Mouse (Mus musculus) thymus, adult 2 months (tissue): ENCODE measurements around the gene Ube2i. TPM values are rescaled to one million over a fixed set of nuclear protein-coding genes. Genes with fewer than 3 reads are reported as not detected.

Source experiments
- DNase-seq: peaks from one replicate; pipeline ENCODE4 v3.0.0; 2021
- H3K27ac ChIP-seq: fragments of 200-500 bp; 2 replicates; pipeline ENCODE4 v1.5.1; 2012; ENCODE audit warnings: low read length, control low read depth; ENCODE audit not compliant: control insufficient read depth, insufficient read depth
- H3K27me3 ChIP-seq: fragments of 200-500 bp; 2 replicates; pipeline ENCODE4 v1.6.1; 2012; ENCODE audit warnings: mild to moderate bottlenecking, low read length, moderate library complexity, mixed read lengths; ENCODE audit not compliant: control insufficient read depth, insufficient read depth
- H3K36me3 ChIP-seq: fragments of 200-500 bp; 2 replicates; pipeline ENCODE4 v1.6.1; 2012; ENCODE audit warnings: mild to moderate bottlenecking, low read length, moderate library complexity; ENCODE audit not compliant: control insufficient read depth, insufficient read depth
- H3K4me1 ChIP-seq: fragments of 200-500 bp; replicated peaks from 2 replicates; pipeline ENCODE4 v1.6.1; 2012; ENCODE audit warnings: low read length; ENCODE audit not compliant: control insufficient read depth, insufficient read depth
- H3K4me3 ChIP-seq: fragments of 200-500 bp; 2 replicates; pipeline ENCODE4 v1.5.1; 2012; ENCODE audit warnings: mild to moderate bottlenecking, low read length, control low read depth, moderate library complexity; ENCODE audit not compliant: control insufficient read depth, insufficient read depth
- CTCF ChIP-seq: fragments of 200-500 bp; IDR thresholded peaks from 2 replicates; pipeline ENCODE4 v1.5.1; 2012; ENCODE audit warnings: mild to moderate bottlenecking, control low read depth, low read length, moderate library complexity, borderline replicate concordance; ENCODE audit not compliant: control insufficient read depth, poor library complexity, insufficient read depth; ENCODE audit errors: extremely low read depth
- POLR2A ChIP-seq: fragments of 200-500 bp; IDR thresholded peaks from 2 replicates; pipeline ENCODE4 v1.6.1; 2012; ENCODE audit warnings: mild to moderate bottlenecking, low read length, control low read depth, moderate library complexity; ENCODE audit not compliant: control insufficient read depth, poor library complexity, insufficient read depth; ENCODE audit errors: extremely low read depth
- whole genome bisulfite sequencing: fragments of 180-500 bp; shearing (Covaris S2); methylation state at CpG from one replicate; pipeline ENCODE4 v1.1.7; 2018; 5-methylcytosine and 5-hydroxymethylcytosine counted together
- polyA plus RNA-seq: library from polyadenylated mRNA; depleted of rRNA; stranded (reverse); fragments of >200 nt; gene quantifications from 2 replicates; pipeline ENCODE4 v1.2.3, GENCODE M21; 2012

Gene Ube2i
- polyA plus RNA-seq, 1 experiment: 316 TPM

- no peak overlapping the region for H3K4me3 ChIP-seq
- TF ChIP-seq CTCF: no peak
- TF ChIP-seq POLR2A: no peak
- no peaks in the 10 kb centered on the region for H3K4me1 ChIP-seq
- H3K27me3 ChIP-seq: no peaks in the 10 kb centered on the region
- H3K36me3 ChIP-seq: no peaks in the 10 kb centered on the region
- no peak overlapping the region for H3K27ac ChIP-seq
- DNase-seq: no peak
- WGBS: 82% methylated on average over 1 of the region's 1 CpGs
Observed at GRCm38 (mm10) chr17:25294111-25294510, 19.7 kb upstream of the Ube2i start.

- DNase-seq: no peak
- WGBS: 68% methylated on average over 5 of the region's 5 CpGs
- Histone ChIP-seq H3K4me3 (no peak overlapping the region), H3K4me1 (no peaks in the 10 kb centered on the region), H3K36me3 (no peaks in the 10 kb centered on the region), H3K27me3 (no peaks in the 10 kb centered on the region), H3K27ac (no peak overlapping the region)
- TF ChIP-seq CTCF (no peak), POLR2A (no peak)
Observed at GRCm38 (mm10) chr17:25293495-25293894, 19.1 kb upstream of the Ube2i start.

DNA sequence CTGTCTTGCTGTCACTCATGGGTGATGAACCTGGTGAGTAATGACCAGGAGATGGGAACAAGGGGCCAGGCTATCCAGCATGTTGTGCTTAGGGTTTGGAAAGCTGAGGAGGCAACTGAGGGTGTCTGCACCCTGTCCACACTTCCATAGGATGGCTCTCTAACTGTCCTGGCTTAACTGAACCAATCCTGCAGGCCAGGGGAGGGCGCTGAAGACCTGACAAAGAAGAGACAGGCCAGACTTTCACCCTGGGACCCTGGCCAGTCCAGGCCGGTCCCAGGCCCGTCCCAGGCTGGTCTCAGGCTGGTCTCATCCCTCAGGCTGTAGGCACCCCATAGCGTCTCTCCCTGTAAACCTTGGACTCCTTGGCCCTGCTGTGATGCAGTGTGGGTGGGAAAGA lies 16.0 kb upstream of the Ube2i start:
- H3K36me3 ChIP-seq: no peaks in the 10 kb centered on the region
- no peak overlapping the region for H3K27ac ChIP-seq
- H3K27me3 ChIP-seq: no peaks in the 10 kb centered on the region
- WGBS: 42% methylated on average over 4 of the region's 4 CpGs
- H3K4me1 ChIP-seq: no peaks in the 10 kb centered on the region
- DNase-seq: no peak
- no peak overlapping the region for H3K4me3 ChIP-seq
- TF ChIP-seq CTCF: no peak
- TF ChIP-seq POLR2A: no peak

- Histone ChIP-seq H3K27me3 (no peaks in the 10 kb centered on the region), H3K4me3 (no peak overlapping the region), H3K4me1 (no peaks in the 10 kb centered on the region), H3K27ac (no peak overlapping the region), H3K36me3 (no peaks in the 10 kb centered on the region)
- DNase-seq: peak; percentile 54
- TF ChIP-seq CTCF (peak; percentile 70; the same call in 1 of the 2 replicates), POLR2A (no peak)
- WGBS: 21% methylated on average over 4 of the region's 4 CpGs
Observed at GRCm38 (mm10) chr17:25288842-25289241, 14.4 kb upstream of the Ube2i start.

DNA sequence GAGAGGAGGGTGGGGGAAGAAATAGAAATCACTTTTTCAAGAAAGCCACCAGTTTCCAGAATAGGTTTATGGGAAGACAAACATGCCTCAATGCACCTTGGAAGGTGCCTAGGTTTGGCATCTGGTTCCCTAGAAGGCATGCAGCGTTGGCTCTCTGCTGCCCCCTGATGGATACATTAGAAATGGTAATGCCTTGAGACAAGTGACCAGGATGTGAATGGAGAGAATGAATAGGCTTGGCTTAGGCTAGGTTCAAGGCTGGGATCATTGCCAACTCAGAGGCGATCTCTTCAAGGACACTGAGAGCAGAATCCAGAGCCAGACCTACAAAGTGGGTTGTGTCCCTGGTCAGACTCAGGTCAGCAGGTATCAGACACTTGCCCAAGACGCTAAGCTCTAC lies 10.6 kb upstream of the Ube2i start:
- DNase-seq: peak; percentile 72
- H3K27me3 ChIP-seq: no peaks in the 10 kb centered on the region
- no peaks in the 10 kb centered on the region for H3K36me3 ChIP-seq
- TF ChIP-seq CTCF (no peak), POLR2A (no peak)
- H3K4me1 ChIP-seq: no peaks in the 10 kb centered on the region
- 33% methylated on average over 3 of the region's 3 CpGs for WGBS
- no peak overlapping the region for H3K27ac ChIP-seq
- H3K4me3 ChIP-seq: no peak overlapping the region

GRCm38 (mm10) chr17:25282133-25282532 lies 7.7 kb upstream of the Ube2i start:
- DNase-seq: peak; percentile 24
- no peak for TF ChIP-seq CTCF
- no peak for TF ChIP-seq POLR2A
- WGBS: 55% methylated on average over 11 of the region's 11 CpGs
- Histone ChIP-seq H3K4me1 (no peaks in the 10 kb centered on the region), H3K27ac (no peak overlapping the region), H3K4me3 (no peak overlapping the region), H3K27me3 (no peaks in the 10 kb centered on the region), H3K36me3 (no peaks in the 10 kb centered on the region)

- WGBS: over 99% methylated on average over 3 of the region's 3 CpGs
- Histone ChIP-seq H3K27me3 (no peaks in the 10 kb centered on the region), H3K4me3 (no peak overlapping the region), H3K4me1 (peaks cover 17% of the 10 kb centered on the region), H3K27ac (no peak overlapping the region), H3K36me3 (no peaks in the 10 kb centered on the region)
- TF ChIP-seq POLR2A (no peak), CTCF (no peak)
- DNase-seq: no peak
Observed at GRCm38 (mm10) chr17:25275833-25276232, 1.4 kb upstream of the Ube2i start.
